Mouse (Mus musculus) mammary gland, adult 2 months (tissue): ENCODE measurements around the gene Vhl. TPM values are rescaled to one million over a fixed set of nuclear protein-coding genes. Genes with fewer than 3 reads are reported as not detected.

Experiments used
- polyA plus RNA-seq: library from polyadenylated mRNA; depleted of rRNA; stranded (reverse); fragments of >200 nt; gene quantifications from 2 replicates; pipeline ENCODE4 v1.2.3, GENCODE M21; 2012; ENCODE audit warnings: low replicate concordance; rRNA removed

Gene Vhl
- polyA plus RNA-seq, result 19.2 and 29.8 TPM in 2 replicates

GRCm38 (mm10) chr6:113623941-113624751 is at the start of gene Vhl:
Gene Vhl, plus strand, starts transcription at chr6:113623959.

GRCm38 (mm10) chr6:113600543-113601139 is 23.1 kb upstream of the Vhl start, which contains the start of gene Fancd2os:
Gene Fancd2os, minus strand, starts transcription at chr6:113600715.

GRCm38 (mm10) chr6:113604432-113605223 is 19.1 kb upstream of the Vhl start, which contains the start of gene Brk1:
Gene Brk1, plus strand, starts transcription at chr6:113604772.

GRCm38 (mm10) chr6:113638302-113639040 is 14.7 kb downstream of the Vhl start, which contains the start of gene Irak2:
Gene Irak2, plus strand, starts transcription at chr6:113638467.

Other genes with a start within 250 kb of the Vhl start
- gene Tada3, start 246.1 kb upstream of the Vhl start, polyA plus RNA-seq, result 18.9 and 22.2 TPM in 2 replicates
- gene Arpc4, start 245.8 kb upstream of the Vhl start, polyA plus RNA-seq, result 65.2 and 96.3 TPM in 2 replicates
- gene Ttll3, start 234.7 kb upstream of the Vhl start, polyA plus RNA-seq, result 11.4 and 13.8 TPM in 2 replicates
- gene Rpusd3, start 204.6 kb upstream of the Vhl start, polyA plus RNA-seq, result 86.7 and 143 TPM in 2 replicates
- 1,508 and 1,611 TPM in 2 replicates for gene Cidec, start 188.2 kb upstream of the Vhl start, polyA plus RNA-seq
- gene Jagn1, start 181.4 kb upstream of the Vhl start, polyA plus RNA-seq, result 48.4 and 107 TPM in 2 replicates
- gene Il17re, start 165.5 kb upstream of the Vhl start, polyA plus RNA-seq, result 25.9 and 44.8 TPM in 2 replicates
- 59.1 and 98.0 TPM in 2 replicates for gene Il17rc, start 152.5 kb upstream of the Vhl start, polyA plus RNA-seq
- 32.7 and 35.8 TPM in 2 replicates for gene Creld1, start 140.7 kb upstream of the Vhl start, polyA plus RNA-seq
- gene Prrt3, start 122.0 kb upstream of the Vhl start, polyA plus RNA-seq, result 0.03 and 0.12 TPM in 2 replicates
- gene Emc3, start 92.3 kb upstream of the Vhl start, polyA plus RNA-seq, result 40.1 and 68.3 TPM in 2 replicates
- gene Fancd2, start 92.3 kb upstream of the Vhl start, polyA plus RNA-seq, result 0.67 and 1.8 TPM in 2 replicates
- gene Fancd2os, start 23.2 kb upstream of the Vhl start, polyA plus RNA-seq, result not detected in 2 replicates
- 130 and 284 TPM in 2 replicates for gene Brk1, start 19.2 kb upstream of the Vhl start, polyA plus RNA-seq
- gene Irak2, start 14.5 kb downstream of the Vhl start, polyA plus RNA-seq, result 40.7 and 50.7 TPM in 2 replicates
- 27.4 and 28.4 TPM in 2 replicates for gene Tatdn2, start 73.1 kb downstream of the Vhl start, polyA plus RNA-seq
- 0.31 and 0.65 TPM in 2 replicates for gene Ghrl, start 95.9 kb downstream of the Vhl start, polyA plus RNA-seq
- gene Sec13, start 116.8 kb downstream of the Vhl start, polyA plus RNA-seq, result 85.8 and 121 TPM in 2 replicates